Mouse (Mus musculus): ENCODE measurements around the gene Lrrd1. TPM values are rescaled to one million over a fixed set of nuclear protein-coding genes. Genes with fewer than 3 reads are reported as not detected.

Lrrd1 gene
- total RNA-seq, 2 experiments from 2014 or later: not detected

Other genes with a start within 250 kb of the Lrrd1 start
- gene Pex1, start 249.1 kb upstream of the Lrrd1 start, total RNA-seq (2021): 10 to 100 TPM; 29.7 to 36.3 TPM
- 10 to 100 TPM; 12.4 to 13.1 TPM for gene Rbm48, start 248.6 kb upstream of the Lrrd1 start, total RNA-seq (2021)
- not detected for gene Tmbim7, start 194.0 kb upstream of the Lrrd1 start, total RNA-seq (2021)
- 100 to 1,000 TPM; 100 to 103 TPM for gene Gatad1, start 188.0 kb upstream of the Lrrd1 start, total RNA-seq (2021)
- 10 to 100 TPM; 83.1 to 87.4 TPM for gene Ankib1, start 42.2 kb upstream of the Lrrd1 start, total RNA-seq (2021)
- 10 to 100 TPM; 49.4 to 51.5 TPM for gene Krit1, start 42.0 kb upstream of the Lrrd1 start, total RNA-seq (2021)
- 1 to 10 TPM; 8.4 to 9.8 TPM for gene Mterf1a, start 48.8 kb downstream of the Lrrd1 start, total RNA-seq (2021)
- 100 to 1,000 TPM; 219 to 224 TPM for gene Akap9, start 82.9 kb downstream of the Lrrd1 start, total RNA-seq (2021)